18 mouse cellular contexts compared by ENCODE assay signal in the genomic region with DNA sequence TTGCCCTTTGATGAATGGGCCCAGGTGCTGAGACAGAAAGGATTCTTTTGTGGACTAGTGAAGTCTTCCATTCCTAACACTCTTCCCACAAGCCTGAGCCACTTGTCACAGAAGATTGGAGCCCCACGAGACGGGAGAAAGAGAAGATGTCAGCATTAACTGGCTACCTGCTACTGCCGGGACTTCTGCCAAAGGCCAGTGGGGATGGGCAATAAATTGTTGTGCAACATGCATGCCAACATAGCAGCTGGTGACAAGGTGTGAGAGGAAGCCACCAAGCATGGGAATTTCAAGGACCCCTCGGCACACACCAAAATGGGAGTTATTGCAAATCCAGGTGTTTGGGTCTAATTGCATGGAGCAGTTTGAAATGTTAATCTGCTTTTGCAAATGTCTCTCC.
DNase-seq lines count a peak whose midpoint lies in the region; ATAC-seq and TF ChIP-seq lines count a peak whose summit lies in the region.
"Had no signal": no experiment of that assay in that cellular context is flagged by ENCODE, and none has a peak within 500 bp of the region (broad histone marks: within the 10 kb centered on the region; RNA-seq: fewer than 3 reads in every experiment).

No protein-coding gene starts in this region.

- no peak overlapping the region for H3K4me2 ChIP-seq in hindbrain, postnatal 0 days (ENCODE audit: low read depth, low read length)
- H3K4me2 ChIP-seq in hindbrain, embryonic 12.5 days (replicated peaks), result no peak overlapping the region
- H3K4me2 ChIP-seq in midbrain, postnatal 0 days (ENCODE audit: low read depth, low read length, poor library complexity, severe bottlenecking), result no peak overlapping the region
- H3K4me2 ChIP-seq: heart, embryonic 13.5 days had no signal

- TF ChIP-seq CTCF in hindbrain, postnatal 0 days (IDR thresholded peaks at IDR 0.05; ENCODE audit: low read depth), result no peak
- TF ChIP-seq CTCF in midbrain, postnatal 0 days (IDR thresholded peaks at IDR 0.05), result no peak

- 55% methylated on average over 4 of the region's 4 CpGs for WGBS in hindbrain, postnatal 0 days
- WGBS in hindbrain, embryonic 12.5 days, result 86% methylated on average over 4 of the region's 4 CpGs
- 79% methylated on average over 4 of the region's 4 CpGs for WGBS in midbrain, postnatal 0 days
- WGBS in midbrain, embryonic 10.5 days, result 92% methylated on average over 4 of the region's 4 CpGs

- ATAC-seq in hindbrain, postnatal 0 days, result no peak
- ATAC-seq in hindbrain, embryonic 12.5 days (ENCODE audit: low FRiP score), result no peak
- no peak for ATAC-seq in midbrain, postnatal 0 days (ENCODE audit: low FRiP score)
- ATAC-seq: activated CD4-positive, CD25-positive, alpha-beta regulatory T cell, adult 4 months; forebrain, embryonic 14.5 days; hindbrain, embryonic 16.5 days; Patski had no signal

- H3K9me3 ChIP-seq in hindbrain, postnatal 0 days (ENCODE audit: low read length), result no peaks in the 10 kb centered on the region
- no peaks in the 10 kb centered on the region for H3K9me3 ChIP-seq in hindbrain, embryonic 12.5 days (replicated peaks)
- H3K9me3 ChIP-seq in midbrain, postnatal 0 days (ENCODE audit: low read length), result no peaks in the 10 kb centered on the region
- no peaks in the 10 kb centered on the region for H3K9me3 ChIP-seq in midbrain, embryonic 10.5 days (replicated peaks)
- H3K9me3 ChIP-seq: embryonic facial prominence, embryonic 10.5 days; heart, embryonic 13.5 days had no signal

- DNase-seq in adrenal gland, postnatal 14 days, result peak; percentile 39
- no peak for DNase-seq in adrenal gland, adult 18-20 months (ENCODE audit: low spot score in 2 of 2)
- peak; percentile 47 for DNase-seq in hindbrain, postnatal 0 days (ENCODE audit: low spot score)
- DNase-seq in midbrain, postnatal 0 days (ENCODE audit: low spot score), result peak; percentile 44
- no peak for DNase-seq in midbrain, embryonic 10.5 days (ENCODE audit: low spot score)
- DNase-seq in layer of hippocampus, adult 9-11 months, result no peak
- DNase-seq: gastrocnemius, adult 2 months; gastrocnemius, postnatal 25 days; heart, postnatal 36 days; kidney, adult 11 months had no signal

- H3K27me3 ChIP-seq in hindbrain, postnatal 0 days (ENCODE audit: insufficient read depth, low read length), result no peaks in the 10 kb centered on the region
- H3K27me3 ChIP-seq in hindbrain, embryonic 12.5 days, result no peaks in the 10 kb centered on the region
- H3K27me3 ChIP-seq in midbrain, postnatal 0 days (ENCODE audit: insufficient read depth, low read length), result no peaks in the 10 kb centered on the region
- no peaks in the 10 kb centered on the region for H3K27me3 ChIP-seq in midbrain, embryonic 10.5 days (ENCODE audit: low read depth, poor library complexity, severe bottlenecking)
- H3K27me3 ChIP-seq: CH12.LX had no signal

- no peaks in the 10 kb centered on the region for H3K4me1 ChIP-seq in hindbrain, postnatal 0 days (ENCODE audit: insufficient read depth, low read length)
- no peaks in the 10 kb centered on the region for H3K4me1 ChIP-seq in hindbrain, embryonic 12.5 days
- H3K4me1 ChIP-seq in midbrain, postnatal 0 days (ENCODE audit: insufficient read depth, low read length), result no peaks in the 10 kb centered on the region
- H3K4me1 ChIP-seq in midbrain, embryonic 10.5 days, result no peaks in the 10 kb centered on the region
- H3K4me1 ChIP-seq: embryonic facial prominence, embryonic 10.5 days; heart, embryonic 13.5 days had no signal

- H3K9ac ChIP-seq in hindbrain, postnatal 0 days (replicated peaks; ENCODE audit: low read length), result no peak overlapping the region
- H3K9ac ChIP-seq in hindbrain, embryonic 12.5 days, result no peak overlapping the region
- H3K9ac ChIP-seq in midbrain, postnatal 0 days (replicated peaks; ENCODE audit: low read length, poor library complexity, severe bottlenecking), result no peak overlapping the region
- H3K9ac ChIP-seq: heart, embryonic 13.5 days had no signal

- no peak overlapping the region for H3K4me3 ChIP-seq in hindbrain, postnatal 0 days (ENCODE audit: low read length)
- no peak overlapping the region for H3K4me3 ChIP-seq in hindbrain, embryonic 12.5 days
- no peak overlapping the region for H3K4me3 ChIP-seq in midbrain, postnatal 0 days (ENCODE audit: low read depth, low read length)
- H3K4me3 ChIP-seq in midbrain, embryonic 10.5 days, result no peak overlapping the region
- H3K4me3 ChIP-seq: embryonic facial prominence, embryonic 10.5 days; gastrocnemius, adult 2 months; heart, embryonic 13.5 days had no signal

- H3K36me3 ChIP-seq in hindbrain, postnatal 0 days (ENCODE audit: insufficient read depth, low read length), result no peaks in the 10 kb centered on the region
- H3K36me3 ChIP-seq in hindbrain, embryonic 12.5 days, result no peaks in the 10 kb centered on the region
- H3K36me3 ChIP-seq in midbrain, postnatal 0 days (ENCODE audit: insufficient read depth, low read length), result no peaks in the 10 kb centered on the region
- H3K36me3 ChIP-seq in midbrain, embryonic 10.5 days, result no peaks in the 10 kb centered on the region
- H3K36me3 ChIP-seq: embryonic facial prominence, embryonic 10.5 days; heart, embryonic 13.5 days had no signal

- no peak overlapping the region for H3K27ac ChIP-seq in hindbrain, postnatal 0 days
- H3K27ac ChIP-seq in hindbrain, embryonic 12.5 days, result no peak overlapping the region
- no peak overlapping the region for H3K27ac ChIP-seq in midbrain, postnatal 0 days (ENCODE audit: low read depth, low read length)
- no peak overlapping the region for H3K27ac ChIP-seq in midbrain, embryonic 10.5 days (replicated peaks)
- H3K27ac ChIP-seq: embryonic facial prominence, embryonic 10.5 days; gastrocnemius, adult 2 months; heart, embryonic 13.5 days had no signal

Comparison
In these comparisons a context has a peak if more than half of its experiments do, and no peak if none do; other contexts are left out.
1. DNase-seq: peak in adrenal gland, postnatal 14 days (single experiment), hindbrain, postnatal 0 days (single experiment) and midbrain, postnatal 0 days (single experiment); none in adrenal gland, adult 18-20 months (0 of 2), midbrain, embryonic 10.5 days (single experiment) and layer of hippocampus, adult 9-11 months (single experiment).